ENCODE assay signal across 15 mouse cellular contexts in genomic region chr3:79205112-79205511, GRCm38 (mm10).
DNase-seq lines count a peak whose midpoint lies in the region; ATAC-seq and TF ChIP-seq lines count a peak whose summit lies in the region.
"Had no signal": no experiment of that assay in that cellular context is flagged by ENCODE, and none has a peak within 500 bp of the region (broad histone marks: within the 10 kb centered on the region; RNA-seq: fewer than 3 reads in every experiment).

No protein-coding gene starts in this region.

- 41% methylated on average over 3 of the region's 3 CpGs for WGBS in heart, postnatal 0 days
- WGBS in liver, postnatal 0 days (ENCODE audit: insufficient replicate concordance): 48% methylated on average over 3 of the region's 3 CpGs
- 27% methylated on average over 3 of the region's 3 CpGs for WGBS in limb, embryonic 12.5 days
- WGBS in midbrain, embryonic 16.5 days: 33% methylated on average over 3 of the region's 3 CpGs

- H3K4me2 ChIP-seq in heart, postnatal 0 days (ENCODE audit: low read depth, low read length): no peak overlapping the region
- H3K4me2 ChIP-seq in liver, postnatal 0 days (ENCODE audit: low read depth, low read length): no peak overlapping the region
- no peak overlapping the region for H3K4me2 ChIP-seq in limb, embryonic 12.5 days
- H3K4me2 ChIP-seq in midbrain, embryonic 16.5 days (ENCODE audit: low read length): no peak overlapping the region

- intact Hi-C loops in heart, postnatal 25 days (cut with DNase I): no loop called here

- TF ChIP-seq EP300 in heart, postnatal 0 days (IDR thresholded peaks at IDR 0.05; ENCODE audit: low read depth): no peak
- TF ChIP-seq EP300 in liver, postnatal 0 days (IDR thresholded peaks at IDR 0.05; ENCODE audit: low read depth): no peak

- no peaks in the 10 kb centered on the region; the same call in 1 of the 2 replicates for H3K36me3 ChIP-seq in heart, postnatal 0 days (replicated peaks; ENCODE audit: control insufficient read depth, insufficient read depth, low read length)
- H3K36me3 ChIP-seq in liver, postnatal 0 days (replicated peaks; ENCODE audit: insufficient read depth, low read length): no peaks in the 10 kb centered on the region; the same call in 1 of the 2 replicates
- peaks cover 8% of the 10 kb centered on the region for H3K36me3 ChIP-seq in limb, embryonic 12.5 days
- H3K36me3 ChIP-seq in midbrain, embryonic 16.5 days (ENCODE audit: control insufficient read depth, insufficient read depth, low read length): no peaks in the 10 kb centered on the region

- no peaks in the 10 kb centered on the region for H3K9me3 ChIP-seq in heart, postnatal 0 days (replicated peaks; ENCODE audit: control insufficient read depth, low read length)
- no peaks in the 10 kb centered on the region for H3K9me3 ChIP-seq in liver, postnatal 0 days (ENCODE audit: low read length)
- no peaks in the 10 kb centered on the region for H3K9me3 ChIP-seq in limb, embryonic 12.5 days
- no peaks in the 10 kb centered on the region for H3K9me3 ChIP-seq in midbrain, embryonic 16.5 days (replicated peaks; ENCODE audit: control insufficient read depth, low read length, poor library complexity, severe bottlenecking)

- no peaks in the 10 kb centered on the region for H3K27me3 ChIP-seq in heart, postnatal 0 days (ENCODE audit: control insufficient read depth, insufficient read depth, low read length)
- H3K27me3 ChIP-seq in liver, postnatal 0 days (ENCODE audit: insufficient read depth, low read length): no peaks in the 10 kb centered on the region
- H3K27me3 ChIP-seq in limb, embryonic 12.5 days: no peaks in the 10 kb centered on the region
- no peaks in the 10 kb centered on the region for H3K27me3 ChIP-seq in midbrain, embryonic 16.5 days (ENCODE audit: control insufficient read depth, insufficient read depth, low read depth, low read length)

- no peak for ATAC-seq in heart, postnatal 0 days (ENCODE audit: insufficient read depth, low read depth)
- no peak for ATAC-seq in liver, postnatal 0 days
- no peak for ATAC-seq in limb, embryonic 12.5 days (ENCODE audit: insufficient number of reproducible peaks, insufficient read depth, low FRiP score, low TSS enrichment, low read depth)
- ATAC-seq in midbrain, embryonic 16.5 days: no peak
- ATAC-seq: CD4-positive, CD25-positive, alpha-beta regulatory T cell, adult 4 months had no signal

- no peak for DNase-seq in heart, postnatal 0 days (ENCODE audit: low spot score)
- no peak for DNase-seq in heart, postnatal 25 days (ENCODE audit: low spot score)
- no peak for DNase-seq in liver, postnatal 0 days
- DNase-seq in liver: no peak
- peak; percentile 67 for DNase-seq in ZHBTc4 (ENCODE audit: low read depth, low spot score)
- DNase-seq: cerebellum, adult 8-10 months; embryo, embryonic 11 days; heart, postnatal 10 days; kidney, adult 11 months; spleen, adult 18-20 months had no signal

- no peak overlapping the region for H3K4me3 ChIP-seq in heart, postnatal 0 days (ENCODE audit: low read depth, low read length)
- H3K4me3 ChIP-seq in liver, postnatal 0 days (ENCODE audit: low read depth, low read length): no peak overlapping the region
- H3K4me3 ChIP-seq in limb, embryonic 12.5 days (replicated peaks): no peak overlapping the region
- no peak overlapping the region for H3K4me3 ChIP-seq in midbrain, embryonic 16.5 days (ENCODE audit: low read depth, low read length)
- H3K4me3 ChIP-seq: erythroblast, embryonic 14.5 days had no signal

- H3K4me1 ChIP-seq in heart, postnatal 0 days (ENCODE audit: control insufficient read depth, insufficient read depth): no peaks in the 10 kb centered on the region
- peaks cover 14% of the 10 kb centered on the region for H3K4me1 ChIP-seq in liver, postnatal 0 days (ENCODE audit: insufficient read depth)
- peaks cover 21% of the 10 kb centered on the region for H3K4me1 ChIP-seq in limb, embryonic 12.5 days (replicated peaks)
- peaks cover 2% of the 10 kb centered on the region; the same call in 1 of the 2 replicates for H3K4me1 ChIP-seq in midbrain, embryonic 16.5 days (ENCODE audit: control insufficient read depth, insufficient read depth, low read length)

- 0 out of 2 replicates have a peak overlapping the region, but pooled peaks have one; percentile 13 for H3K27ac ChIP-seq in heart, postnatal 0 days (ENCODE audit: low read depth)
- no peak overlapping the region for H3K27ac ChIP-seq in liver, postnatal 0 days (ENCODE audit: low read depth)
- H3K27ac ChIP-seq in limb, embryonic 12.5 days: peak overlapping the region; percentile 41; the same call in 1 of the 2 replicates
- H3K27ac ChIP-seq in midbrain, embryonic 16.5 days (ENCODE audit: low read length): no peak overlapping the region
- H3K27ac ChIP-seq: liver, embryonic 14.5 days had no signal

- no peak overlapping the region for H3K9ac ChIP-seq in heart, postnatal 0 days (replicated peaks; ENCODE audit: low read depth, low read length)
- H3K9ac ChIP-seq in liver, postnatal 0 days (replicated peaks): no peak overlapping the region
- H3K9ac ChIP-seq in limb, embryonic 12.5 days (replicated peaks): no peak overlapping the region
- H3K9ac ChIP-seq in midbrain, embryonic 16.5 days (ENCODE audit: low read depth, low read length): no peak overlapping the region
- H3K9ac ChIP-seq: liver, embryonic 14.5 days had no signal

- no peak; the same call in 1 of the 2 replicates for TF ChIP-seq CTCF in heart, postnatal 0 days (IDR thresholded peaks at IDR 0.05; ENCODE audit: low read depth)
- peak; percentile 25; the same call in 1 of the 2 replicates for TF ChIP-seq CTCF in liver, postnatal 0 days (IDR thresholded peaks at IDR 0.05; ENCODE audit: low read depth)

Comparison
In these comparisons a context has a peak if more than half of its experiments do, and no peak if none do; other contexts are left out.
1. H3K27ac ChIP-seq: peak in heart, postnatal 0 days (single experiment) and limb, embryonic 12.5 days (single experiment); none in liver, postnatal 0 days (single experiment) and midbrain, embryonic 16.5 days (single experiment).